Mouse (Mus musculus): ENCODE results near the gene Bpifa3. TPM values are rescaled to one million over a fixed set of nuclear protein-coding genes. Genes with fewer than 3 reads are reported as not detected.
A peak's percentile ranks its signal among the peaks of the same experiment; 100 is the strongest.
"Not testable (repeated sequence)": the region's sequence is repeated elsewhere in the genome, so short reads cannot be mapped to it uniquely, and the experiment has no call there.

The Bpifa3 gene
- not detected for total RNA-seq (2021)

DNA sequence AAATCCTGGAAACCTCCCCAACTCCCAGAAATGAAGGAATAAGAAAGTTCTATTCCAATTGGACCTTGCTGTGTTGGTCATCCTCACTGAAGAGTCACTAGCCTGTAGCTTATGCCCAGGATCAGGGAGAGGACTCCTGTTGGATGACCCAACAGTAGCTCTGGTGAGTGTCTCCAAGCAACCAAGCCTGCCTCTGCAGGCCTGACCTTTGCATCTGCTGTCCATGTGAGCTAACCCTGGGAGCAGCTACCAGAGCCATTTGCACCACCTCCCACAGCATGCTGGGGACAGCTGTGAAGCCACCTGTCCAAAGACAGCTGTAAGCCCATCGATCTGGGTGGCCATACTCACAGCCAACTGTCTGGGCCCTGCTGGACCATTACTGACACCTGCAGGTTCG is at the start of gene Bpifa3:
Gene Bpifa3 (plus strand): TSS at position 217 of the 400 bp plus-strand sequence.
- DNase-seq, result no peak

DNA sequence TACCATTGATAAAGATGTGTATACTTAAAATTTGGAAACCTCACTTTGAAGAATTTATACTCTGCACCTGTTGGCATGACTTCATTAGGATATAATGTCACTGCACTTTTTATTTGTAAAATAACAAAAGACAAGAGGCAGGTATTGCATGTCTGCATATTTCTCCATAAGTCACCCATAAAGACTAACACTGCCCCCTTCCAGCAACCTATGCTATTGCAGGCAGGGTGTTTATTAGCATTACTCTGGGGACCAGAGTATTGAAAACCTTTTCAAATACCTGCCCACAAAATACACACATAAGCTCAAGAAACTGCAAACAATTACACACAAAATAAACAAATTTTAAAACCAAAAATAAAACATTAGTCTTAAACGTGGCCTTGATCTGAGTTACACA is 32.4 kb upstream of the Bpifa3 start:
- no peak for DNase-seq

DNA sequence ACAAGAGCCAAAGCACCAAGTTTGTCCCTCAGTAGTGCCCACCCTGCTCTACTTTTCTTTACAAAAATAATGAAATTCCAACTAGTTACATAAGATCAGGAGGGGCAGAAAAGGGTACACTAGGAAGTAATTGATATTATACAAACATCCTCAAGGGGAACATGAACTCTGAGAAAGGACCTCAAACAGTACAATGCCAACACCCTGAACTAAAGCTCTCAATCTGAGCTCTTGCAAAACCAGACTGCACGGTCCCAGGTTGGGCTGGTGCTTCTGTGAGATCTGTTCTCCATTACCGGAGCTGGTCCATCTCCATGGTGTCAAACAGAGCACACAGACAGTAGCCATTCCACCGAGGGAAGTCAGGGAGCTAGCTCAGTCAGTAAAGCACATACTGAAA is 12.8 kb upstream of the Bpifa3 start:
- DNase-seq, result no peak

DNA sequence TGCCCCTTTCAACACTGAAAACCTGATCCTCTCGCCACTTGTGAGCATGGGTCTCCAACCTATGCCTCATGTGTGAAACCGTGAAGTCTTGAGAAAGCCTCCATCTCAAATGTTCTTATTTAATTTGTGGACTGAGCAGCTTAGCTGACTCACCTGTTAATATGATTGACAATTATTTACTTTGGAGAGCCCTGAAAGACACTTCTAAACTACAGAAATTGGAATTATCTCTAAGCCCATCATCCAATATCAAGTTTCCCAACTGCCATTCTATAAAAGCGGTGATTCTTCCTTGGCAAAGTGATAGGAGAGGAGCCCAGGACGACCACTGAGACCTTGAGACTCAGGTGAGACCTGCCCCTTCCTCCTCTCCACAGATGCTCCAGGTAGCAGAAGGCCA is 12.4 kb downstream of the Bpifa3 start, which contains the start of gene Bpifa1:
Gene Bpifa1 (plus strand): TSS at position 301 of the 400 bp plus-strand sequence.
- no peak for DNase-seq

DNA sequence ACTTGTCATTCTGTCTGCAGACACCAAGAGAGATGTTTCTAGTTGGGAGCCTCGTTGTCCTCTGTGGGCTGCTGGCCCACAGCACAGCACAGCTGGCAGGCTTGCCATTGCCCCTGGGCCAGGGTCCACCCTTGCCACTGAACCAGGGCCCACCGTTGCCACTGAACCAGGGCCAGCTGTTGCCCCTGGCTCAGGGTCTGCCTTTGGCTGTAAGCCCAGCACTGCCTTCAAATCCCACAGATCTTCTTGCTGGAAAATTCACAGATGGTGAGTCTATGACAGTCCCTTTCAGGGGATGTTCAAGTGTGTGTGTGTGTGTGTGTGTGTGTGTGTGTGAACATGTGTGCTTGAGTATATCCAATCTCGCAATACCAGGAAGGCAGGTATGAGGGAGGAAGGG is 13.6 kb downstream of the Bpifa3 start:
- no peak for DNase-seq

DNA sequence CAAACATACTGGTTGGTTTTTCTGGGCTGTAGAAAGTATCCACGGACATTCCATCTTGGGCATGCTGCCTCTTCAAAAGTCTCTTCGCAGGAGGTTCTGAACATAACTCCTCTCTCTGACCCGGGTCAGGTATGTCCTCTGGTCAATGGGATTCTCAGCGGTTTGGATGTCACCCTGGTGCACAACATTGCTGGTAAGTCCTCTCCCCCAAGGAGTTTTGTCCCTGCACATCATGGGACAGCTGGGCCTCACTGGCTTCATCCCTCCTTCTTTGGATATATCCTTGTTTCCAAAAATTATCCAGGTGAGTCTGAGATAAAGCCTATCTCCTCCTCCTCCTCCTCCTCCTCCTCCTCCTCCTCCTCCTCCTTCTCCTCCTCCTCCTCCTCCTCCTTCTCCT is 17.4 kb downstream of the Bpifa3 start:
- no peak for DNase-seq

DNA sequence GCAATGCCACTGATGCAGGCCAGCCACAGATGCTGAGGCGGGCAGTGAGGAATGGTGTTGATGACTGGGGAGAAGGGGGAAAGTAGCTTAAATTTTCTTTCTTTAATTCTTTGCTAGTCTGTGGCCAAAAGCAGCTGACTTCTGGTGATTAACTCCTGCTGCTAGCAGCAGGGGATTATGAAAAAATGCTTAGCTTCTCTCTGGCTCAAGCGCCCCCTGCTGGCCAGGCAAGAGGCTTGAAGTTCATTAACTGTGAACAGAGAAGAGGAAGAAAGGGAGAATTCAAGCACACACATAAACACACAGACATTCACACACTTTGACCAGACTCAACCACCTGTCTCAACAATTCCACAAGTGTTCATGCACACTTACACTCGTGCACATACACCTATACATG is 28.3 kb downstream of the Bpifa3 start:
- peak; percentile 42 for DNase-seq

DNA sequence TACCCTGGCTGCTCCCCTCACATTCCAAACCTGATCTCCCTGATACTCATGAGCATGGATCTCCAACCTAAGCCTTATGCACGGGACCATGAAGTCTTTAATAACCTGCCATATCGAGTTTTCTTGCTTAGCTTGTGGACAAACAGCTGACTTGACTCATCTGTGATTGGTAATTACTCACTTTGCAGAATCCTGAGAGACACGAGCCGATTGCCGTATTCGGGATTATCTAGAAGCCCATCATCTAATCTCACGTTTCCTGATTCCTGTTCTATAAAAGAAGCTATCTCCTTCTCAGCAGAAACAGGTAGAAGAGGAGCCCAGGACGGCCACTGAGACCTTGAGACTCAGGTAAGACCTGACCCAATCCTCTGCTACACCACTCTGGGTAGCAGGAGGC is 32.2 kb downstream of the Bpifa3 start, which contains the start of gene Bpifa5:
Gene Bpifa5 (plus strand): TSS at position 301 of the 400 bp plus-strand sequence.
- no peak for DNase-seq

DNA sequence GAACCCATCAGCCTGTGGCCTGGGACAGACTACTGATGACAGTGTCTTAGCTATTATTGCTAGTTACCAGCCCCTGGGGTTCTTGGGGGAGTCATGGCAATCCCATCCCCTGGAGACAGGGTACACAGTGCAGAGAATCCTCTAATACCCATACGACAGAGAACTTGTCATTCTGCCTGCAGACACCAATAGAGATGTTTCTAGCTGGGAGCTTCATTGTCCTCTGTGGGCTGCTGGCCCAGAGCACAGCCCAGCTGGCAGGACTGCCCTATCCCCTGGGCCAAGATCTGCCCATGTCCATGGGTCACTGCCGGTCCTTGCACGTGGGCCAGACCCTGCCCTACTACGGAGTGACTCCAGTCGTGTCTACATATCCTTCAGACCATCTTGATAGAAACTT is 33.2 kb downstream of the Bpifa3 start:
- no peak for DNase-seq

DNA sequence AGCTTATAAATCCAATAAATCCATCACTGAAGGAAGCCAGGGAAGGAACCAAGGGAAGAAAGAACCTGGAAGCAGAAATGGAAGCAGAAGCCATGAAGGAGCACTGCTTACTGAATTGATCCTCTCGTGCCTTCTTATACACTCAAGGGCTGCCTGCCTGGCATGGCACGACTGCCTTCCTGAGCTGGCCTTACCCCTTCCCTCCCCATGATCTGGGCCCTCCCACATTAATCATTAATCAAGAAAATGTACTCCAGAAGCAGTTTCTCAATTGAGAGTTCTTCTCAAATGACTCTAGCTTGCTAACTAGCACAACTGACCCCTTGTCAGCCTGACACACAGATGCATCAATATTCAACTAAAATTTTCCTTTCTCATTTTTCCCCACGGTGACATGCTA is 39.0 kb downstream of the Bpifa3 start:
- no peak for DNase-seq

DNA sequence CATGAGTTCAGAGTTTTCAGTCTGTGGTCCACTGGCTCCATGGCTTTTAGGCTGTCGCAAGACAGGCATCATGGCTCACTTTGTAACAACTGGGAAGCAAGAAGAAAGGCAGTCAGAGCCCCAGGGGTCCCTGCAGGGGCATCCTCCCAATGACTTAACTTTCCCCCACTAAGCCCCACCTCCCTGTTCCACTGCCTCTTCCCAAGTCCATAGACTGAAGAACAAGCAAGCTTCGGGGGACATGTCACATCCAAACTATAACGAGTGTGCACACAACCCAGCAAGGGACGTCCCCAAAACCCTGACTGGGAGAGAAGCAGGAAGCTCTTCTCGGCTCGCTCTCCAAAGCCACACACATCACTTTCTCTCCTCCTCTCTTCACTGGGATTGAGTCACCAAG is 41.5 kb downstream of the Bpifa3 start:
- DNase-seq, result no peak

DNA sequence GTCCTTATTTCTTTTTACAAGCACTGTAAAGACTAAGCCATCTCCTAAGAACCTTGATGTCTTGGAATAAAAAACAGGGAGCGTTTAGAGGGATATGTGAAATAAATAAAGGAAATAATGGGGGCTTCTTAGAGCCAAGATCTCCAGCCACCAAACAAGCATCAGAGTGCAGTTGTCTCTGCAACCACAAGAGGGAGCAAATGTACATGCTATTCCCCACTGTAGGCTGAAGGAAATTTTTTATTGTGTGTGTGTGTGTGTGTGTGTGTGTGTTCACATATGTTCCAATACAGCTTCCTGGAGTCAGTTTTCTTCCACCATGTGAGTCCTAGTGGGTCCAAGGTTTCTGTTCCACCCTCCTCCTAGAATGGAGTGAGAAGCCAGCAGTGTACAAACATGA is 43.2 kb downstream of the Bpifa3 start:
- DNase-seq, result peak; percentile 62

DNA sequence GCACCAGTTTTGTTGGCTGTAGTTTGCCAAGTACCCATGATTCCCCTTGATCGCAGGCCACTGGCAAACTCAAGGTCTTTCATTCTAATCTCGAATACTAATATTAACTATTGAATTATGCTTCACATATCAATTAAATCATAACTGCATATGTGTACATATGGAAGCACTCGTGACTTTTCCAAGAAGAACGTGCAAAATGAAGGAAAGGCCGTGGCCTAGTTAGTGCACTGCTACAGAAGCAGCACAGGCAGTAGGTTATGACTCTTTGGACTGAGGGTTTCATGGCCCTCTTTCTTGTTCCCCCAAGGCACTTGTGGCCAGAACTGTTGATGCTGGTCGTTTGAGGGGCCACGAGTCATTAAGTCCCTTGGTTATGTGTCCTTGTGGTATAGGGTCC is 51.8 kb downstream of the Bpifa3 start:
- DNase-seq, result not testable (repeated sequence)

DNA sequence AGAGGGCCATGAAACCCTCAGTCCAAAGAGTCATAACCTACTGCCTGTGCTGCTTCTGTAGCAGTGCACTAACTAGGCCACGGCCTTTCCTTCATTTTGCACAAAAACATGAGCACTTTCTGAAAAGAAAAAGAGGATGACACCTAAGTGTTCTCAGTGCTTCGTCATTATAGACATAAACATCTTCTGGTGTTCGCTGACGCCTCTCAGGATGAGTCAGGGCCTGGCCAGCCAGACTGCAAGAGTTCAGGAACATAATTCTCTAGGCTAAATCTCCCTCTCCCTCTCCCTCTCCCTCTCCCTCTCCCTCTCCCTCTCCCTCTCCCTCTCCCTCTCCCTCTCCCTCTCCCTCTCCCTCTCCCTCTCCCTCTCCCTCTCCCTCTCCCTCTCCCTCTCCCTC is 52.9 kb downstream of the Bpifa3 start:
- DNase-seq, result not testable (repeated sequence)

DNA sequence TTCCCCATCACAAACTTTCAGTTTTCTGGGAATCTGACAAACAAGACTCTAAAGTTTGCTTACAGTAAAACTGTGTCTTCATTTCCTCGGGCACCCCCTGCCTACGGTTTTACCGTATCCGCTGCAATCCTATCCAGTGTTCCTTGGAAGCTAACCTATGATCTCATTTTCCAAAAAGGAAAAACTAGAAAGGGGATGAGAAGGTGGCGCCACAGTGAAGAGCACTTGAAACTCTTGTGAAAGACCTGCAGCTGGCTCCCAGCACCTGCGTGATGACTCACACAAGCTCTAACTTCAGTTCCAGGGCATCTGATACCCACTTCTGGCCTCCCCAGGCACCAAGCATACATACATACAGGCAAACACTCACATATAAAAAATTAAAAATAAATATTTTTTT is 55.2 kb downstream of the Bpifa3 start:
- no peak for DNase-seq

DNA sequence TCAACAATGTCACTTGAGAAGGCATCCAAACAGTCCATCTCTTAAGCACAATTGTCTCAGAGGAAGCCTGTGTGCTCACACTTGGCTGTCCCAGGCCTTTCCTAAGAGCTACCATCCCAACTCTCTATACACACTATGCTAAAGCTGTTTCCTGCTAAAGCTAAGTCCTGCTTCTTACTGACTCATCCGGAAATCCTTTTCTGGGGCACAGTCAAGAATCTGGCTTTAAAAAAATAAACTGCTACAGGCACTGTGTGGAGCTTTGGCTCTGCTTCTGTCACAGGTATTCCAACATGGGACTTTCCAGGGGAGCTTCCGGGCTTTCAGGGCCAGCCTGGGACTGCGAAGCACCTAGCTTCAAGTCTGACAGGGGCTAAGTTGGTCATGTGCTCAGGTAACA is 55.6 kb downstream of the Bpifa3 start:
- DNase-seq, result no peak

DNA sequence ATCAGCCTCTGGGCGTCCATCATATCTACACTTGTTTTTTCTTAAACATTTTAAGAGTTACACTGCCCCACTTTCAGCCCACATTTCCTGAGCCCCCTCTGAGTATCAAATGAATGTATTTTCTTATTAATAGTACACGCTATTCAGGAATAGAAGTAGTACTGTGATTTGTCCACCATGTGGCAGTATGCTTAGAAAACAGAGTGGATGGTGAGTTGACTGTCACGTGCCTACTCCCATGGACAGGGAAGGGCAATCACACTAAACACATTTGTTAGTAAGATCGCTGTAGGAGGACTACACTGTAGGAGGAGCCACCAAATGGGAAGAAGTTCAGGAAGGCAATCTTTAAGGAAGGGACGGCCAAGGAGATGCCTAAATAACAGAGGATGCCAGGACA is 57.3 kb downstream of the Bpifa3 start:
- DNase-seq, result peak; percentile 21

Other genes starting within 250 kb of the Bpifa3 start
- not detected for gene Bpifb6, start 229.9 kb upstream of the Bpifa3 start, total RNA-seq (2021)
- not detected for gene Bpifb3, start 212.1 kb upstream of the Bpifa3 start, total RNA-seq (2021)
- not detected for gene Bpifb4, start 192.1 kb upstream of the Bpifa3 start, total RNA-seq (2021)
- gene Bpifa6, start 155.4 kb upstream of the Bpifa3 start, total RNA-seq (2021), result not detected
- not detected for gene Bpifa2, start 122.1 kb upstream of the Bpifa3 start, total RNA-seq (2021)
- gene Bpifa1, start 12.5 kb downstream of the Bpifa3 start, total RNA-seq (2021), result not detected
- not detected for gene Bpifa5, start 32.3 kb downstream of the Bpifa3 start, total RNA-seq (2021)
- gene Bpifb1, start 60.5 kb downstream of the Bpifa3 start, total RNA-seq (2021), result under 1 TPM in 1 of 2 experiments, not detected in 1; 0.20 TPM
- gene Bpifb5, start 93.4 kb downstream of the Bpifa3 start, total RNA-seq (2021), result not detected
- gene Bpifb9a, start 127.5 kb downstream of the Bpifa3 start, total RNA-seq (2021), result not detected
- gene Bpifb9b, start 176.9 kb downstream of the Bpifa3 start, total RNA-seq (2021), result not detected
- gene Cdk5rap1, start 242.7 kb downstream of the Bpifa3 start, total RNA-seq (2021), result 10 to 100 TPM in 1 of 2 experiments, 1 to 10 TPM in 1; 8.7 to 11.2 TPM